Mouse (Mus musculus): ENCODE data around the gene Pde4a.

GRCm38 (mm10) chr9:21145431-21145830 lies 20.1 kb upstream of the Pde4a start:
- no peak for TF ChIP-seq POLR2A (IDR thresholded peaks at IDR 0.05; ENCODE audit: borderline replicate concordance, extremely low read depth, insufficient read depth, insufficient read length, poor library complexity, severe bottlenecking)
- TF ChIP-seq CTCF (IDR thresholded peaks at IDR 0.05; ENCODE audit: borderline replicate concordance, extremely low read depth, insufficient read depth, insufficient read length): no peak

Data from brain, embryonic 14.5 days (tissue).